Comparison of ENCODE assay signal across 7 mouse cellular contexts in genomic region chr8:84485864-84486263, GRCm38 (mm10).
DNase-seq lines count a peak whose midpoint lies in the region.

No protein-coding gene starts in this region.

- peak; percentile 38 for DNase-seq in layer of hippocampus, adult 11-12 months (ENCODE audit: low spot score)
- DNase-seq in layer of hippocampus, adult 9-10 months (ENCODE audit: low spot score): no peak
- peak; percentile 100 for DNase-seq in cerebellum, adult 11-12 months
- DNase-seq in heart, adult 9 months (ENCODE audit: low spot score in 2 of 2): peak; percentile 33 to 53
- peak; percentile 44 for DNase-seq in layer of hippocampus, adult 9-11 months
- DNase-seq in frontal cortex, postnatal 10 days (ENCODE audit: low spot score in 2 of 2): no peak
- DNase-seq in urinary bladder, postnatal 14 days (ENCODE audit: low spot score): no peak

Comparison
In these comparisons a context has a peak if more than half of its experiments do, and no peak if none do; other contexts are left out.
1. DNase-seq: peak in layer of hippocampus, adult 11-12 months (single experiment), cerebellum, adult 11-12 months (single experiment), heart, adult 9 months (2 of 2) and layer of hippocampus, adult 9-11 months (single experiment); none in layer of hippocampus, adult 9-10 months (single experiment), frontal cortex, postnatal 10 days (0 of 2) and urinary bladder, postnatal 14 days (single experiment).